Mouse (Mus musculus) embryonic facial prominence, embryonic 12.5 days (tissue): ENCODE results near the gene Plekhg3. TPM values are rescaled to one million over a fixed set of nuclear protein-coding genes. Genes with fewer than 3 reads are reported as not detected.

Experiments used
- ATAC-seq: fragments of 200-750 bp; cut with Nextera tagmentation; 2 replicates; pipeline ENCODE4 v1.8.0; 2017; ENCODE audit not compliant: insufficient number of reproducible peaks, insufficient read depth, low FRiP score, low TSS enrichment
- H3K27ac ChIP-seq: fragments of 300-500 bp; sonication (generic); 2 replicates; pipeline ENCODE4 v1.5.1; 2016; ENCODE audit warnings: mild to moderate bottlenecking
- H3K27me3 ChIP-seq: fragments of 300-500 bp; sonication (generic); 2 replicates; pipeline ENCODE4 v1.6.1; 2016; ENCODE audit warnings: mild to moderate bottlenecking, moderate library complexity
- H3K36me3 ChIP-seq: fragments of 300-500 bp; sonication (generic); 2 replicates; pipeline ENCODE4 v1.6.1; 2016; ENCODE audit warnings: mild to moderate bottlenecking
- H3K4me1 ChIP-seq: fragments of 300-500 bp; sonication (generic); 2 replicates; pipeline ENCODE4 v1.6.1; 2016
- H3K4me2 ChIP-seq: fragments of 300-500 bp; sonication (generic); replicated peaks from 2 replicates; pipeline ENCODE4 v1.6.1; 2016; ENCODE audit warnings: mild to moderate bottlenecking, moderate library complexity
- H3K4me3 ChIP-seq: fragments of 300-500 bp; sonication (generic); 2 replicates; pipeline ENCODE4 v1.5.1; 2016; ENCODE audit warnings: mild to moderate bottlenecking
- H3K9ac ChIP-seq: fragments of 300-500 bp; sonication (generic); 2 replicates; pipeline ENCODE4 v1.6.1; 2016; ENCODE audit warnings: mild to moderate bottlenecking, moderate library complexity
- H3K9me3 ChIP-seq: fragments of 300-500 bp; sonication (generic); 2 replicates; pipeline ENCODE4 v1.6.1; 2016; ENCODE audit warnings: mild to moderate bottlenecking, moderate library complexity
- WGBS: fragments of 180-500 bp; shearing (Covaris S2); methylation state at CpG from one replicate; pipeline ENCODE4 v1.1.7; 2016; 5-methylcytosine and 5-hydroxymethylcytosine counted together
- polyA plus RNA-seq: library from polyadenylated mRNA; unstranded; fragments of >200 nt; fragmentation: Nextera tagmentation; extraction: Ambion mirVana; gene quantifications from 2 replicates; pipeline ENCODE4 v1.2.1, GENCODE M21; 2016

Plekhg3 gene
- polyA plus RNA-seq, 1 experiment from 2014 or later = 4.5 TPM

DNA sequence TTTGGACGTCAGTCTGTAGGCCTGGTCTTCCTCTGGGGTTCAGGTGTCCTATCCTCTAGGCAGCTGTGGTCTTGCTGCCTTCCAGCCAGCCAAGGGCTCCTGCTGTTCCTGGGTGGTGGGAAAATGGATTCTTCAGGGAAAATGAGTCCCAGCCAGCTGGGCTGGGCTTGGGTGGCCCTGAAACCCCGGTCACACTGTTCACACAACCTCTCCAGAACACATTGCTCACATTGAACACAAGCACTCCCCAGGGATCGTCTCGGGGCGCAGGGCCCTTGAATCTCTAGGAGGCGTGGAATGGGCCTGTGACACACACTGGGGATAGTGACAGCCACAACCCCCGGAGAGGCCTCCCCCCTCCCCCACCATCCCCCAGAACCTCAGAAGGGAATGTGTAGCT, 23.2 kb downstream of the Plekhg3 start:
- H3K36me3 ChIP-seq = no peaks in the 10 kb centered on the region
- H3K27me3 ChIP-seq = 0 out of 2 replicates have a peak, but pooled peaks cover 2% of the 10 kb centered on the region
- H3K4me2 ChIP-seq = no peak overlapping the region
- peaks cover 22% of the 10 kb centered on the region for H3K4me1 ChIP-seq
- H3K9ac ChIP-seq = no peak overlapping the region
- WGBS = 78% methylated on average over 7 of the region's 7 CpGs
- H3K4me3 ChIP-seq = no peak overlapping the region
- H3K9me3 ChIP-seq = no peaks in the 10 kb centered on the region
- no peak overlapping the region for H3K27ac ChIP-seq
- no peak for ATAC-seq

DNA sequence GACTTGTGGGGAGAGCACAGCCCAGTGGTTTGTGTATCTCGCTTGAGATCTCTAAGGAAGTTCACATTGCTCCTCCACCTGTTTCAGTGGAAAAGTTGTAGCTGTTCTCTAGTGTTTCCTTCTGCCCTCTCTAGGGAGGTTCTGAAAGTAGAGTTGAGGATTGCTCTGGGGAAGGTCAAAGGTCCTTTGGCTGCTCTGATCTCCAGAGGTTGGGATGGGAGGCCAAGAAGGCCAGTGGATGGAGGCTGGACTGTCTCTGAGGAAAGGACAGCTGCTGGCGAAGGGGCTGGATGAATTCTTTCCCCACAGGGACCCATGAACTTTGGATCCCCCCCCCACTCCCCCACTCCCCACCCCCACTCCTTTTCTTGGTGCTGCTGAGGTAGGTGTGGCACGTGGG, 23.7 kb downstream of the Plekhg3 start:
- ATAC-seq = no peak
- Histone ChIP-seq H3K27me3 (no peaks in the 10 kb centered on the region), H3K4me2 (no peak overlapping the region), H3K4me3 (no peak overlapping the region), H3K4me1 (peaks cover 22% of the 10 kb centered on the region), H3K27ac (no peak overlapping the region), H3K9me3 (no peaks in the 10 kb centered on the region), H3K9ac (no peak overlapping the region), H3K36me3 (no peaks in the 10 kb centered on the region)
- WGBS = 73% methylated on average over 3 of the region's 3 CpGs

DNA sequence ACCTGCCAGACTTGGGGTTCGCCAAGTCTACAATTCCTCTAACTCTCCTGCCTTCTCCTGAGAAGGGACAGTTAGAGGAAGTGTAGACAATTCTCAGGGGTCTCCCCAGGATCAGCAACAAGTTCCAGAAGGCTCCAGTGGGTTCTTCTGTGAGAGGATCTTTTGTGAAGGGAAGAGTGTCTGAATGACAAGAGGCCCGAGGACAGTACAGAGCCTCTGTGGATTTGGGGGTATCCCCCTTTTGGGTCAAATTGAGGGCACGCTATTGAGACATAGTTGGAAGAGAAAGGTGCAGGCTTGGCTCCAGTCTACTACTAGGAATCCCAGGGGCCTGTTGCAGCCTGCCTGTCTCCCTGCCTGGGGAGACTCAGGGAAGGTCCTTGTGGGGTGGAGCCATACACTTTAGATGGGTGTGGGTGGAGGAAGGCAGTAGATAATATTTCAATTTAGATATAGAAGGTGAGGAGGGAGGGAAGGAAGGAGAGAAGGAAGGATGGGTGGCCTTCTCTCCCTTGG, 24.2 kb downstream of the Plekhg3 start:
- Histone ChIP-seq H3K4me2 (no peak overlapping the region), H3K4me3 (no peak overlapping the region), H3K4me1 (peaks cover 22% of the 10 kb centered on the region), H3K9me3 (no peaks in the 10 kb centered on the region), H3K27ac (no peak overlapping the region), H3K27me3 (no peaks in the 10 kb centered on the region), H3K9ac (no peak overlapping the region), H3K36me3 (no peaks in the 10 kb centered on the region)
- ATAC-seq = no peak
- WGBS = 90% methylated on average over 3 of the region's 3 CpGs

DNA sequence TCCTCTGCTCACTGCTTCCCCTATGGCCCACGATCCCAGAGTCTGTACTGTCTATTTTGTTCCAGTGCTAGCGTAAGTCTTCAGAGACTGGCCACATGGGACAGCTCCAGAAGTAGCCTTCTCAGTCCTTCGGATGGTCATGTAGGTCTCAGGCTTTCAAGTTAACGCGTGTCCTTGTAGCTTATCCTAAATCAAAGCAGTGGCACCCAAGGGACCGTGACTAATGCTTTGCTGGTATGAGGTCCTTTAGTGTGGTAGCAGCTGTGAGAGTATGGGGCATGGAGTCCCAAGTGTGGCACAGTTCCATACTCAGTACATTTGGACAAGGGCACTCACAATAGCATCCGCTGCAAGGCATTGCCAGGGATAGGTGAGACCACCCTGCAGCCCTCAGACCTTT, 25.5 kb downstream of the Plekhg3 start:
- peaks cover 22% of the 10 kb centered on the region for H3K4me1 ChIP-seq
- no peak overlapping the region for H3K4me3 ChIP-seq
- H3K27ac ChIP-seq = no peak overlapping the region
- H3K9me3 ChIP-seq = no peaks in the 10 kb centered on the region
- H3K36me3 ChIP-seq = peaks cover 6% of the 10 kb centered on the region; the same call in 1 of the 2 replicates
- H3K27me3 ChIP-seq = no peaks in the 10 kb centered on the region
- no peak overlapping the region for H3K4me2 ChIP-seq
- ATAC-seq = no peak
- 72% methylated on average over 7 of the region's 7 CpGs for WGBS
- H3K9ac ChIP-seq = no peak overlapping the region

DNA sequence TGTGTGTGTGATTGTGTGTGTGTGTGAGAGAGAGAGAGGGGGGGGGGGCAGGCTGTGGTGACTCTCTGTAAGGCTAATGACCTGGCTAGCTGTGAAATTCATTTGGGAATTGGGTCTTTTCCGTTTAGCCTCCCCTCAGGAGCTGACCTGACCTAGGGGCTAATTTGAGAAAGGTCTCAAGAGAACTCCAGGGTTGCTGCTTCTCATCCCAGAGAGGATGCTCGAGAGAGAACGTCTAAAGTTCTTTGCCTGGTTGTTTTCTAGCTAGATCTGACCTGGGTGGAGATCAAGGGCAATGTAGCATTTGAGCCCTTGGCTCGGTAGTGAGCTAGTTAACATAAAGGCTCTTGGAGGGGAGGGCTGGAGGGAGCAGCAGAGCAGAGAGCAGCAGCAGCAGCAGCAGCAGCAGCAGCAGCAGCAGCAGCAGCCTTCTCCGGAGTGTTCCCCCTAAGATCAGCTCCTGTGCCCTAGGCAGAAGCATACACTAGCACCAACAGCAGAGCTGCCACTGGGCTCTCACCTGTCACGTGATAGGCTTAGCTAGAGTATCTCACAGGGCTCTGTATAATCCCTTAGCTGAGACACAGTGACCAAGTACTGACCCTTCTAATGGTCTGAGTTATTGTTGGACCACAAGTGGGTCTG, 26.2 kb downstream of the Plekhg3 start:
- Histone ChIP-seq H3K9ac (no peak overlapping the region), H3K4me2 (no peak overlapping the region), H3K4me3 (no peak overlapping the region), H3K27me3 (no peaks in the 10 kb centered on the region), H3K27ac (no peak overlapping the region), H3K36me3 (peaks cover 6% of the 10 kb centered on the region; the same call in 1 of the 2 replicates), H3K4me1 (peaks cover 22% of the 10 kb centered on the region), H3K9me3 (no peaks in the 10 kb centered on the region)
- WGBS = 7% methylated on average over 6 of the region's 6 CpGs
- no peak for ATAC-seq

DNA sequence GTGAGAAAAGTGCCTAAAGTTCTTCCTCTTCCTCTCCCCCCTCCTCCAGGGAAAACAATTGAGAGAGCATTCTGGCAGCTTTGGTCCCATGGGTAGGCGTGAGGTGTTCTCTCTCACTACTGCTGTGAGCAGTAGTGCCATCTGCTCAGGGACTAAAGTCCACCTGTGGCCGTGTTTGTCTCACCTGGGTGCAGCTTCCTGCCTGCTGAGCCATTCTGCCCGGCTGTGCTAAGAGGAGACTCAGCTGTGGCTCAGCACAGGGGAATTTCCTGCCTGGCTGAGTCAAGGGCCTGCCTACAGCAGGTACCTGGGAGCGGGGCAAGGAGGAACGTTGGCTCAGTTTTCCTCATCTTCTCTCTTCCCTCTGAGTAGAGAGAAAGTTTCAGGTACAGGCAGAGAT, 27.5 kb downstream of the Plekhg3 start:
- H3K4me2 ChIP-seq = no peak overlapping the region
- H3K36me3 ChIP-seq = peaks cover 6% of the 10 kb centered on the region; the same call in 1 of the 2 replicates
- H3K27ac ChIP-seq = no peak overlapping the region
- no peak overlapping the region for H3K9ac ChIP-seq
- no peak overlapping the region for H3K4me3 ChIP-seq
- no peaks in the 10 kb centered on the region for H3K9me3 ChIP-seq
- no peak for ATAC-seq
- WGBS = 73% methylated on average over 5 of the region's 5 CpGs
- peaks cover 22% of the 10 kb centered on the region for H3K4me1 ChIP-seq
- H3K27me3 ChIP-seq = no peaks in the 10 kb centered on the region

DNA sequence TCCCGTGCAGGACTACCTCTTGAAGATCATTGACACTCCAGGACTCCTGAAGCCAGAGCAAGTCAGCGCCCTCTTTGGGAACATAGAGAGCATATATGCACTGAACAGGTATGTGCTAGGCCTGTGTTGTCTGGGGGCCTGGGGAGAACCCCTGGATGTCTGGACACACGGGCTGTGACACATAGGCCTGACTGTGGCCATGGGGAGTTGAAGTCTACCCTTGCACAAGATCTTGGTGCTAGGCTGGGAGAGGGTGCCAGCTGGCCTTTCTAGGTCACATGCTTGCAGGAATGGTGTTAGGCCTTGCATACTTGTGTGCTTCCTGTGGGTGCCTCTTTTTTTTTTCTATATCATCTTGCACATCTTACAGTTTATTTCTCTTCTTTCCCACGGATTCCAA, 31.5 kb downstream of the Plekhg3 start:
- ATAC-seq = no peak
- 85% methylated on average over 4 of the region's 4 CpGs for WGBS
- H3K27ac ChIP-seq = no peak overlapping the region
- no peak overlapping the region for H3K4me3 ChIP-seq
- H3K4me1 ChIP-seq = peaks cover 5% of the 10 kb centered on the region
- H3K9ac ChIP-seq = no peak overlapping the region
- no peak overlapping the region for H3K4me2 ChIP-seq
- no peaks in the 10 kb centered on the region for H3K9me3 ChIP-seq
- H3K27me3 ChIP-seq = no peaks in the 10 kb centered on the region
- H3K36me3 ChIP-seq = peaks cover 9% of the 10 kb centered on the region

DNA sequence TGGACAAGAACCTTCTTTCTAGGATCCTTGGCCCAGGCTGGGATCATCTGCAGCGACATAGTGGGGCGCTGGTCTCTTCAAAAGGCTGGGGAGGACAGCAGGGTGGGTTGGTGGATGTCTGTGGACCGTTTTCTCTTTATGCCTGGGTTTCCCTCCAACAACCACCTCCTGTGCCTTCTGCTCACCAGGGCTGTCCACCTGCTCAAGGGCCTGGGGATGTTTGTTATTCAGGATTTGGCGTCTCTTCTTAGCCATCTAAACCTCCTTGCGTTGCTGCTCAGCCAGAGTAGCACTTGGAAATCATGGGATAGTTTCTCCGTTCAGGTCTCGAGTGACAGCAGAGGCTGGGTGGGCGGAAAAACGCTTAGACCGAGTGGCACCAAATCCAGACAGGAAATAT, 35.6 kb downstream of the Plekhg3 start:
- Histone ChIP-seq H3K27ac (no peak overlapping the region), H3K9me3 (peaks cover 4% of the 10 kb centered on the region; the same call in 1 of the 2 replicates), H3K36me3 (peaks cover 3% of the 10 kb centered on the region; the same call in 1 of the 2 replicates), H3K4me1 (peaks cover 6% of the 10 kb centered on the region; the same call in 1 of the 2 replicates), H3K4me2 (no peak overlapping the region), H3K4me3 (no peak overlapping the region), H3K27me3 (no peaks in the 10 kb centered on the region), H3K9ac (no peak overlapping the region)
- ATAC-seq = no peak
- WGBS = 79% methylated on average over 10 of the region's 10 CpGs

DNA sequence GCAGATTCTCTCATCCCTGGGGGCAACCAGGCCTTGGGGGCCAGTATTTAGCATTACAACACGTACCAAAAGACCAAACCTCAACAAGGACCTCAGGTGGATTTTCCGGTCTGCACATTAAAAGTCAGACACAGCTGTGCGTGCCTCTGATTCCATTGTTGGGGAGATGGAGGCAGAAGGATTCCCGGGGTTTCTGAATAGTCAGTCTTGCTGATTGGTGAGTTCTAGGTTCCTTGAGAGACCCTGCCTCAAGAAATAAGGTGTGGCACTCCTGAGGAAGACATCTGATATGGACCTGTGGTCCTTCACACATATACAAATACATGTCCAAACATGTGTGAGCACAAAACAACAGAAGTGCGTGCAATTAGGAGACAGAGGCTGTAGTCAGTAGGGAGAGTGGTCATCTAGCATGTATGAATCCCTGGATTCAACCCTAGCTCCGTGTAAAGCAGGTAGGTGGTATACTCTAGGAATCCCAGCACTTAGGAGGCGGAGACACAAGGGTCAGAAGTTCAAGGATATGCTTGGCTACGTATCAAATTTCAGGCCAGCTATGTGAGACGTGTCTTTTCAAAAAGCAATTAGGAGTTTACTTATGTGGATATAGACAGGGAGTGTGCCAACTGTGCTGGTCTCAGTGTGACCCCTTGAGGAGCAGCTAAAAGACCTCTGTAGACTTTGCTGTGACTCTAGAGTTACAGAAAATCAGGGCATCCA, 39.7 kb downstream of the Plekhg3 start:
- no peak for ATAC-seq
- Histone ChIP-seq H3K4me2 (no peak overlapping the region), H3K4me3 (no peak overlapping the region), H3K27ac (no peak overlapping the region), H3K27me3 (no peaks in the 10 kb centered on the region), H3K4me1 (peaks cover 6% of the 10 kb centered on the region; the same call in 1 of the 2 replicates), H3K9ac (no peak overlapping the region), H3K9me3 (peaks cover 4% of the 10 kb centered on the region; the same call in 1 of the 2 replicates), H3K36me3 (no peaks in the 10 kb centered on the region)
- WGBS = 59% methylated on average over 9 of the region's 9 CpGs

DNA sequence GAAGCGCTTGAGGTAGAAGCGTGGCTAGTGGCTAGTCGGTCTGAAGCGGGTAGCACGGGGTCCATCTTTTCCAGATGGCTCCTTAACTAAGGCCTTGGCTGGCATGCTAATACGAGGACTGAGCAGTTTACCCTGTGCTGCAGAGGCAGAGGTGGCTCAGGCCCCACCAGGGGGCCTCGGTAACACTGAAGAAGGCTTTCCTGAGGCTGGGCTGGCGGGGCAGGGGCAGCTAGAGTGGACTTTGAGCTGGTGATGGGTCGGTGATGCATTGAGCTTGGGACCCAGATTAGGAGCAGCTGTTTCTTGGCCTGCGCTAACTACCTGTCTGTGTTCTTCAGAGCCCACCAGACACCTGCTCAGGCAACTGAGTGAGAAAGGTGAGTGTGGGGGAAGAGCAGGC, 40.6 kb downstream of the Plekhg3 start:
- ATAC-seq = no peak
- H3K4me2 ChIP-seq = no peak overlapping the region
- H3K36me3 ChIP-seq = 0 out of 2 replicates have a peak, but pooled peaks cover 5% of the 10 kb centered on the region
- no peak overlapping the region for H3K9ac ChIP-seq
- peaks cover 6% of the 10 kb centered on the region; the same call in 1 of the 2 replicates for H3K4me1 ChIP-seq
- no peaks in the 10 kb centered on the region for H3K27me3 ChIP-seq
- H3K4me3 ChIP-seq = no peak overlapping the region
- WGBS = 76% methylated on average over 10 of the region's 10 CpGs
- no peak overlapping the region for H3K27ac ChIP-seq
- H3K9me3 ChIP-seq = peaks cover 4% of the 10 kb centered on the region; the same call in 1 of the 2 replicates

DNA sequence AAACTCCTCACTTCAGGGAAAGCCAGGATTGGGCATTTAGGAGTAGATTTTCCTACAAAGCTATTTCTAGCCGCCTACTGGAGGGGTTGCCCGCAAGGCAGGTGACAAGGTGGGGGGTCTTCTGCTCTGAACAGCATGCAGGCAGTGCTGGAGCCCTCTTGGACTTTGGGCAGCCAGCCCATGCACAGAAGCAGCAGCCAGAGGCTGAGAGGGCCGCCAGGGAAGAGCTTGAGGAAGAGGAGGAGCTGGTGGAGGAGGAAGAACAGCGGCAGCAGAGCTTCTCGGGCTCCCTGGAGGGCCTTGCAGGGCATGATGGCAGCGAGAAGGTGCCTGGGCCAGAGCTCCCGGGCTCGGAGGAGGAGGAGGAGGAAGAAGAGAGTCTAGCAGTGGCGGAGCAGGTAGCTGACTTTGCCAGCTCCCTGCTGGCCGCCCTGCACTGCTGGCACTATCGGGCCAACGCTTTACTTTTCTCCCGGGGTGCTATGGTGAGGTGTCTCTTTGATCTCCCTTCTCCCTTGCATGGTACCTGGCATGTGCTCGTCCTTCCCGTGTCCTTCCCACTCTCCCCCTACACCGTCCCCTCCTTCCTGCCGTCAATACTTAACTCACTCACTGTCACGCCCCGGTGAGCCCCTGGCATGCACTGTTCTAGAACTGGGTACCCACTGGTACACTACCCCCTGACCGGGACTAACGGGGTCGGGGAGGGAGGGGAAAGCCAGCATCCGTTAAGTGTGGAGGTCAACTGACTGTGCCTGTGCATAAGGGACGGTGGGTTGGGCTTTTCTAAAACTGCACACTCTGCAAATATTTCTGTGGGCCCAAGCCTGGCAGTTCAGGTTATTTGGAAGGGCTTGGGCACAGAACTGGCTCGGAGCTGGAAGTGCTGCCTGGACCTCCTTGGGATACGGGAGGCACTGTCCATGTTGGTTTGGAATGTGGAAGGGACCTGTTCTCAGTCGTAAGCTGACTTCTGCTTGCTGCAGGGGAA, 41.9 kb downstream of the Plekhg3 start:
- H3K27me3 ChIP-seq = no peaks in the 10 kb centered on the region
- no peak overlapping the region for H3K27ac ChIP-seq
- no peak overlapping the region for H3K4me3 ChIP-seq
- no peak overlapping the region for H3K9ac ChIP-seq
- 65% methylated on average over 27 of the region's 27 CpGs for WGBS
- peaks cover 12% of the 10 kb centered on the region; the same call in 1 of the 2 replicates for H3K36me3 ChIP-seq
- H3K9me3 ChIP-seq = peaks cover under 1% of the 10 kb centered on the region; the same call in 1 of the 2 replicates
- peaks cover 6% of the 10 kb centered on the region; the same call in 1 of the 2 replicates for H3K4me1 ChIP-seq
- H3K4me2 ChIP-seq = no peak overlapping the region
- ATAC-seq = no peak
